Mouse (Mus musculus) heart, postnatal 14 days (tissue): Measurements from ENCODE around the gene Dnajc6. TPM values are rescaled to one million over a fixed set of nuclear protein-coding genes. Genes with fewer than 3 reads are reported as not detected.

Experiments
- DNase-seq, 2 experiments: peaks; one replicate each; pipeline ENCODE4 v3.0.0; 2021 to 2022
- intact Hi-C: fragments of 180-260 bp; cut with DNase I; formaldehyde crosslinking; loops from one replicate; pipeline ENCODE4 v1.15.1; 2025
- total RNA-seq, 2 experiments: library from RNA; stranded (reverse); gene quantifications; 2 replicates each; pipeline ENCODE4 v1.2.3; 2021

Gene Dnajc6
- total RNA-seq, 2 experiments from 2014 or later = 1.1 to 1.4 TPM

GRCm38 (mm10) chr4:101562836-101563235 is 66.4 kb downstream of the Dnajc6 start:
- DNase-seq = no peak
- intact Hi-C loops = no loop called here

GRCm38 (mm10) chr4:101563607-101564006 is 67.2 kb downstream of the Dnajc6 start:
- intact Hi-C loops = no loop called here

GRCm38 (mm10) chr4:101564746-101565417 is 68.4 kb downstream of the Dnajc6 start:
- intact Hi-C loops = no loop called here
- no peak for DNase-seq

More at GRCm38 (mm10) chr4:101563607-101564006, 67.2 kb downstream of the Dnajc6 start:
- DNase-seq = no peak

GRCm38 (mm10) chr4:101569076-101569475 is 72.6 kb downstream of the Dnajc6 start:
- no peak for DNase-seq
- intact Hi-C loops = no loop called here

GRCm38 (mm10) chr4:101572142-101572541 is 75.7 kb downstream of the Dnajc6 start:
- DNase-seq = no peak
- intact Hi-C loops = no loop called here

- intact Hi-C loops = no loop called here
- DNase-seq = no peak
Observed at GRCm38 (mm10) chr4:101575307-101575706, 78.9 kb downstream of the Dnajc6 start.

GRCm38 (mm10) chr4:101578720-101579119 is 82.3 kb downstream of the Dnajc6 start:
- intact Hi-C loops = no loop called here
- DNase-seq = no peak

GRCm38 (mm10) chr4:101579517-101579916 is 83.1 kb downstream of the Dnajc6 start:
- intact Hi-C loops = no loop called here

GRCm38 (mm10) chr4:101581156-101581555 is 84.7 kb downstream of the Dnajc6 start:
- no peak for DNase-seq
- intact Hi-C loops = no loop called here

More at GRCm38 (mm10) chr4:101579517-101579916, 83.1 kb downstream of the Dnajc6 start:
- no peak for DNase-seq

- DNase-seq = no peak
- intact Hi-C loops = no loop called here
Observed at GRCm38 (mm10) chr4:101582882-101583281, 86.4 kb downstream of the Dnajc6 start.

GRCm38 (mm10) chr4:101584524-101585454 is 88.3 kb downstream of the Dnajc6 start:
- intact Hi-C loops = no loop called here

GRCm38 (mm10) chr4:101585455-101586184 is 89.2 kb downstream of the Dnajc6 start:
- no peak for DNase-seq
- intact Hi-C loops = no loop called here

More at GRCm38 (mm10) chr4:101584524-101585454, 88.3 kb downstream of the Dnajc6 start:
- no peak for DNase-seq

- no peak for DNase-seq
- intact Hi-C loops = no loop called here
Observed at GRCm38 (mm10) chr4:101588932-101589331, 92.5 kb downstream of the Dnajc6 start.

GRCm38 (mm10) chr4:101589771-101590170 is 93.3 kb downstream of the Dnajc6 start:
- intact Hi-C loops = no loop called here
- no peak for DNase-seq

GRCm38 (mm10) chr4:101591400-101591799 is 95.0 kb downstream of the Dnajc6 start:
- no peak for DNase-seq
- intact Hi-C loops = no loop called here

GRCm38 (mm10) chr4:101592466-101592865 is 96.0 kb downstream of the Dnajc6 start:
- DNase-seq = no peak
- intact Hi-C loops = no loop called here

GRCm38 (mm10) chr4:101601758-101602157 is 105.3 kb downstream of the Dnajc6 start:
- DNase-seq = peak in 1 of 2 experiments; percentile 3
- intact Hi-C loops = loop anchor here (5.0 kb wide), 1 partner anchor 129 kb away; no protein-coding TSS in a partner anchor

GRCm38 (mm10) chr4:101603635-101604034 is 107.2 kb downstream of the Dnajc6 start:
- no peak for DNase-seq
- intact Hi-C loops = loop anchor here (5.0 kb wide), 1 partner anchor 131 kb away; no protein-coding TSS in a partner anchor

GRCm38 (mm10) chr4:101616520-101616919 is 120.1 kb downstream of the Dnajc6 start:
- DNase-seq = no peak
- intact Hi-C loops = no loop called here

- no peak for DNase-seq
- intact Hi-C loops = no loop called here
Observed at GRCm38 (mm10) chr4:101617742-101618141, 121.3 kb downstream of the Dnajc6 start.

GRCm38 (mm10) chr4:101620206-101620605 is 123.8 kb downstream of the Dnajc6 start:
- no peak for DNase-seq
- intact Hi-C loops = no loop called here
